ENCODE assay signal across 22 mouse cellular contexts in genomic region chr10:26948331-26948730, GRCm38 (mm10).
"Had no signal": no experiment of that assay in that cellular context is flagged by ENCODE, and none has a peak within 500 bp of the region (broad histone marks: within the 10 kb centered on the region; RNA-seq: fewer than 3 reads in every experiment).

No protein-coding gene starts in this region.

- DNase-seq: gastrocnemius, postnatal 14 days; gastrocnemius, postnatal 36 days; heart, postnatal 36 days; kidney, adult 11 months; kidney, adult 2 months; kidney, adult 9 months; kidney, postnatal 14 days; kidney, postnatal 36 days; layer of hippocampus, adult 9-11 months; layer of hippocampus, postnatal 36 days; left cerebral cortex, postnatal 4 days had no signal

- ATAC-seq: hindbrain, postnatal 0 days; intestine, embryonic 16.5 days; liver, embryonic 12.5 days had no signal

- H3K9me3 ChIP-seq: heart, embryonic 12.5 days; hindbrain, embryonic 13.5 days; hindbrain, embryonic 15.5 days; kidney, embryonic 15.5 days; limb, embryonic 13.5 days; limb, embryonic 15.5 days; liver, embryonic 12.5 days; liver, embryonic 15.5 days had no signal

- H3K27ac ChIP-seq: hindbrain, embryonic 13.5 days; hindbrain, embryonic 15.5 days; hindbrain, postnatal 0 days; kidney, embryonic 15.5 days; kidney, postnatal 0 days; limb, embryonic 13.5 days; limb, embryonic 15.5 days; liver, embryonic 12.5 days; liver, embryonic 15.5 days had no signal

- H3K4me3 ChIP-seq: heart, embryonic 12.5 days; hindbrain, embryonic 13.5 days; hindbrain, embryonic 15.5 days; kidney, embryonic 15.5 days; limb, embryonic 13.5 days; limb, embryonic 15.5 days; liver, embryonic 12.5 days; liver, embryonic 15.5 days had no signal

- H3K4me2 ChIP-seq: heart, embryonic 12.5 days; hindbrain, embryonic 13.5 days; hindbrain, embryonic 15.5 days; kidney, embryonic 15.5 days; limb, embryonic 13.5 days; limb, embryonic 15.5 days; liver, embryonic 12.5 days; liver, embryonic 15.5 days had no signal

- H3K27me3 ChIP-seq: heart, embryonic 12.5 days; hindbrain, embryonic 13.5 days; hindbrain, embryonic 15.5 days; kidney, embryonic 15.5 days; limb, embryonic 13.5 days; limb, embryonic 15.5 days; liver, embryonic 12.5 days; liver, embryonic 15.5 days had no signal

- H3K9ac ChIP-seq: heart, embryonic 12.5 days; hindbrain, embryonic 13.5 days; hindbrain, embryonic 15.5 days; kidney, embryonic 15.5 days; limb, embryonic 13.5 days; limb, embryonic 15.5 days; liver, embryonic 12.5 days; liver, embryonic 15.5 days had no signal

- H3K4me1 ChIP-seq: heart, embryonic 12.5 days; hindbrain, embryonic 13.5 days; hindbrain, embryonic 15.5 days; kidney, embryonic 15.5 days; limb, embryonic 13.5 days; limb, embryonic 15.5 days had no signal

- H3K36me3 ChIP-seq: heart, embryonic 12.5 days; hindbrain, embryonic 13.5 days; hindbrain, embryonic 15.5 days; kidney, embryonic 15.5 days; limb, embryonic 13.5 days; limb, embryonic 15.5 days; liver, embryonic 12.5 days; liver, embryonic 15.5 days had no signal
